ENCODE assay signal across 19 mouse cellular contexts in genomic region chr5:16434586-16434985, GRCm38 (mm10).
"Had no signal": no experiment of that assay in that cellular context is flagged by ENCODE, and none has a peak within 500 bp of the region (broad histone marks: within the 10 kb centered on the region; RNA-seq: fewer than 3 reads in every experiment).

No protein-coding gene starts in this region.

- H3K4me1 ChIP-seq: limb, embryonic 12.5 days; limb, embryonic 15.5 days; midbrain, embryonic 12.5 days; midbrain, embryonic 15.5 days; neural tube, embryonic 13.5 days had no signal

- H3K4me3 ChIP-seq: limb, embryonic 12.5 days; limb, embryonic 15.5 days; midbrain, embryonic 12.5 days; midbrain, embryonic 15.5 days; myocyte; neural tube, embryonic 13.5 days had no signal

- DNase-seq: kidney, adult 18-20 months; kidney, adult 9 months; kidney, postnatal 14 days; kidney, postnatal 4 days; left cerebral cortex, postnatal 4 days; lung, embryonic 14.5 days; lung, postnatal 10 days; thymus, adult 2 months; thymus, postnatal 14 days; thymus, postnatal 4 days had no signal

- H3K27me3 ChIP-seq: limb, embryonic 12.5 days; limb, embryonic 15.5 days; midbrain, embryonic 12.5 days; midbrain, embryonic 15.5 days; neural tube, embryonic 13.5 days had no signal

- H3K36me3 ChIP-seq: limb, embryonic 12.5 days; limb, embryonic 15.5 days; midbrain, embryonic 12.5 days; midbrain, embryonic 15.5 days; neural tube, embryonic 13.5 days had no signal

- H3K27ac ChIP-seq: limb, embryonic 12.5 days; limb, embryonic 15.5 days; liver, embryonic 14.5 days; midbrain, embryonic 12.5 days; midbrain, embryonic 15.5 days; neural tube, embryonic 13.5 days; stomach, postnatal 0 days had no signal

- H3K9me3 ChIP-seq: limb, embryonic 12.5 days; limb, embryonic 15.5 days; midbrain, embryonic 12.5 days; midbrain, embryonic 15.5 days; neural tube, embryonic 13.5 days had no signal

- H3K9ac ChIP-seq: limb, embryonic 12.5 days; limb, embryonic 15.5 days; liver, embryonic 14.5 days; lung, embryonic 14.5 days; midbrain, embryonic 12.5 days; midbrain, embryonic 15.5 days; neural tube, embryonic 13.5 days had no signal

- H3K4me2 ChIP-seq: limb, embryonic 12.5 days; limb, embryonic 15.5 days; lung, embryonic 14.5 days; midbrain, embryonic 12.5 days; midbrain, embryonic 15.5 days; neural tube, embryonic 13.5 days had no signal

- ATAC-seq: intestine, embryonic 16.5 days; midbrain, embryonic 15.5 days had no signal
